Mouse (Mus musculus) lung, embryonic 15.5 days (tissue): ENCODE results near the gene Mmp13. TPM values are rescaled to one million over a fixed set of nuclear protein-coding genes. Genes with fewer than 3 reads are reported as not detected.

Source experiments
- polyA plus RNA-seq: library from polyadenylated mRNA; unstranded; fragments of >200 nt; fragmentation: Nextera tagmentation; extraction: Ambion mirVana; gene quantifications from 2 replicates; pipeline ENCODE4 v1.2.1, GENCODE M21; 2015

Gene Mmp13
- polyA plus RNA-seq, 1 experiment from 2014 or later: 0.12 TPM

Other genes starting within 250 kb of the Mmp13 start
- gene Dync2h1, start 88.1 kb upstream of the Mmp13 start, polyA plus RNA-seq: 13.2 and 14.3 TPM in 2 replicates
- 118 and 122 TPM in 2 replicates for gene Dcun1d5, start 88.0 kb upstream of the Mmp13 start, polyA plus RNA-seq
- 0.18 and 0.19 TPM in 2 replicates for gene Mmp12, start 71.9 kb downstream of the Mmp13 start, polyA plus RNA-seq
- gene Mmp1b, start 115.5 kb downstream of the Mmp13 start, polyA plus RNA-seq: not detected in 2 replicates
- 0.09 TPM in 1 of 2 replicates, not detected in the other for gene Mmp3, start 173.3 kb downstream of the Mmp13 start, polyA plus RNA-seq
- gene Mmp10, start 229.8 kb downstream of the Mmp13 start, polyA plus RNA-seq: not detected in 2 replicates